Mouse (Mus musculus) olfactory bulb, adult 2 months (tissue): ENCODE results near the gene Dcun1d2. TPM values are rescaled to one million over a fixed set of nuclear protein-coding genes. Genes with fewer than 3 reads are reported as not detected.
"Not testable (repeated sequence)": the region's sequence is repeated elsewhere in the genome, so short reads cannot be mapped to it uniquely, and the experiment has no call there.

ENCODE experiments used
- H3K27ac ChIP-seq: fragments of 200-500 bp; 2 replicates; pipeline ENCODE4 v1.5.1; 2012; ENCODE audit warnings: low read depth, low read length; ENCODE audit not compliant: insufficient read depth
- H3K4me1 ChIP-seq: fragments of 200-500 bp; 2 replicates; pipeline ENCODE4 v1.6.1; 2012; ENCODE audit warnings: low read length; ENCODE audit not compliant: control insufficient read depth, insufficient read depth
- H3K4me3 ChIP-seq: fragments of 200-500 bp; 2 replicates; pipeline ENCODE4 v1.5.1; 2012; ENCODE audit warnings: mild to moderate bottlenecking, low read depth, low read length, moderate library complexity; ENCODE audit not compliant: insufficient read depth
- CTCF ChIP-seq: fragments of 200-500 bp; IDR thresholded peaks from 2 replicates; pipeline ENCODE4 v1.5.1; 2012; ENCODE audit warnings: low read depth, mild to moderate bottlenecking, low read length, moderate library complexity; ENCODE audit not compliant: insufficient read depth
- POLR2A ChIP-seq: fragments of 200-500 bp; IDR thresholded peaks from 2 replicates; pipeline ENCODE4 v1.6.1; 2012; ENCODE audit warnings: mild to moderate bottlenecking, low read depth, low read length, moderate library complexity; ENCODE audit not compliant: insufficient read depth
- WGBS: fragments of 180-500 bp; shearing (Covaris S2); methylation state at CpG from one replicate; pipeline ENCODE4 v1.1.7; 2018; 5-methylcytosine and 5-hydroxymethylcytosine counted together
- polyA plus RNA-seq: library from polyadenylated mRNA; stranded (reverse); fragments of >200 nt; gene quantifications from 2 replicates; pipeline ENCODE4 v1.2.4, GENCODE M21; 2012; ENCODE audit warnings: low replicate concordance; ENCODE audit not compliant: missing spikeins, insufficient read depth, insufficient read length

Gene Dcun1d2
- polyA plus RNA-seq, result not detected in 2 replicates

DNA sequence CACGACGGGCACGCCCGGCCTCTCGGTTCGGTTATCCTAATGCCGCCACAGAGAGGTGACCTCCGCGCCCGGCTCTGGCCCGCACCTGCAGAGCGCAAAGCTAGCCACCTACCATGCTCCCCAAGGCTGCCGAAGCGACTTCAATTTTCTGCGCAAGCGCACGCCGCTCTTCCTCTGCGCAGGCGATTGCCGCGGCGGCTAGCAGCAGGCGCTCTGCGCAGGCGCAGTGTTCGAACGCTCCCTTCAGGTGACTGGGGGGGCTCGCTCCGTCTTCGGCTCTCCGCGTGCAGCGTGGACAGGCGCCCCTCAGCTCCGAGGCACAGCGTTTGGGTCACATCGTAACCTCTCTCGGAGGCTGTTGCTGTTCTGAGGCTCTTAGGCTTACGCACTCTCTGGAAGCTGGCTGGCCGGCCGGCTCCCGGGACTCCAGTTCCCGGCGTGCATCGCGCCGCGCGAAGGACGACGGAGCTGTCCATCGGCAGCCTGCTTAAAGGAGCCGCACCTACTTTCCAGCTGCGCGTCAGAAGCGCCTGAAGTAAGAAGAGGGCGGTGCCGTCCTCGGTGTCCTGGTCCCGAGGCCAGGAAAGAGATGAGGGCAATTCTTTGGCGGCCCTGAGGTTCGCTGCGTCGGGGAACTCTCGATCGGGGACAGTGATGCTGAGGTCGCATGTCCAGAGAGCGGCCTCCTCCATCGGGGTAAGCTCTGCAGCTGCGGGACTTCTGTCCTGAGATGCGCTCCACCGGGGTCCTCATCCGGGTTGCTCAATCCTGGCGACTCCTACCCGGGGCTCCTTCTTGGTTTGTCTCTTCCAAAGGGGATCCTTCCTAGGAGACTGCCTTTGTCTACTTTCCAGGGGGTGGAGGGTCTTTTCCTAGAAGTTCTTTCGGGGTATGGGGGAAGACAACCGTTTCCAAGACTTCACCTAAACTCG is at the start of gene Dcun1d2, which contains the start of gene Tmco3:
TSS of gene Dcun1d2 (minus strand) at position 440 of the 932 bp plus-strand sequence.
TSS of gene Tmco3 (plus strand) at position 499 of the 932 bp plus-strand sequence.
- under 1% methylated on average over 79 of the region's 79 CpGs for WGBS
- TF ChIP-seq CTCF, result no peak
- TF ChIP-seq POLR2A, result peak; percentile 57
- peak within 1 kb of the TSS; percentile 80 for H3K4me3 ChIP-seq

DNA sequence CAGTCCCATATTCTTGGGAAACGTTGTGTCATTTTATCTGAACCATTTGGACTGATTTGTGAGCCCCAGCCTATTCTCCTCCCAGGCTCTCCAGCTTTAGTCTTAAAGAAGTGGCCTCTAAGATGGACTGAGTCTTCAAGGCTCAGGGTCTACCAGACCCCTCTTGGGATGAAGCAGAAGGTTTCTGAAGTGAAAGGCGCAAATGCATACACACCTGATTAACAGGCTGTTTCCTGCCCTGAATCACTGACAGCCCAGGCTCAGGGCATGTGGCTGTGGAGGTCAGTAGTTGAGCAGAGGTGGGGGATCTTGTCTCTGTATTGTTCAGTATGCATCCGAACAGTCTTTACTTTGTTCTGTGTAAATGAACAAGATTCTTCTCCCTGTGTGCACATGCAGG is 49.7 kb upstream of the Dcun1d2 start:
- H3K4me1 ChIP-seq, result peaks cover 14% of the 10 kb centered on the region
- no peak for TF ChIP-seq CTCF
- no peak for TF ChIP-seq POLR2A
- WGBS, result 68% methylated on average over 3 of the region's 3 CpGs
- no peak overlapping the region for H3K27ac ChIP-seq
- no peak overlapping the region for H3K4me3 ChIP-seq

More for the DNA sequence above, at the start of gene Dcun1d2, which contains the start of gene Tmco3:
- Histone ChIP-seq H3K27ac (peak within 1 kb of the TSS; percentile 95), H3K4me1 (peaks cover 9% of the 10 kb centered on the region)

DNA sequence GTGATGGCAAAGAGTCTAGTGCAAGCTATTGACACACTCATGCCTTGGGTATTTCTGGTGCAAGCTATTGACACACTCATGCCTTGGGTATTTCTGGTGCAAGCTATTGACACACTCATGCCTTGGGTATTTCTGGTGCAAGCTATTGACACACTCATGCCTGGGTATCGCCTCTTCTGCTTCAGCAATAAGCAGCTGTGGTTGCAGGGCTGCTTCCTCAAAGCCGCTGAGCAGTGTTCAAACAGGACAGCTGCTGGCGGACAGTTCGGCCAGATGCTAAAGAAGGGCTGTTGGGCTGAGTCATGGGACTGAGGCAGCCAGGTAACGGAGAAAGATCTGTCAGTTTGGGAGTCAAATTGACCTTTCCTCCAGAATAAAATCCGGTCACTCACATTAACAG is 49.3 kb upstream of the Dcun1d2 start:
- peaks cover 14% of the 10 kb centered on the region for H3K4me1 ChIP-seq
- not testable (repeated sequence) for H3K4me3 ChIP-seq, H3K27ac ChIP-seq
- WGBS, result 79% methylated on average over 6 of the region's 6 CpGs

DNA sequence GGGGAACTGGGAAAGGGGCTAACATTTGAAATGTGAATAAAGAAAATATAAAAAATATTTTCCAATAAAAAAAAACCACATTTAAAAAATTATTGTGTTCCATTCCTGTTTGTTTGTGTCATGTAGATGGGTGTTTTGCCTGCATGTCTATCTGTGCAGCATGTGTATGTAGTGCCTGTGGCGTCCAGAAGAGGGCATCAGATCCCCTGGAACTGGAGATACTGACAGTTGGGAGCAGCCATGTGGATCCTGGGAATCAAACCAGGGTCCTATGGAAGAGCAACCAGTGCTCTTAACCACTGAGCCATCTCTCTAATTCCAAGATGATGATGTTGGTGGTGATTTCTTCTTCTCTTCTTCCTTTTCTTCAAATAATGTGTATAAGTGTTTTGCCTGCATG is 46.7 kb upstream of the Dcun1d2 start:
- TF ChIP-seq CTCF (no peak), POLR2A (no peak)
- Histone ChIP-seq H3K27ac (no peak overlapping the region), H3K4me3 (no peak overlapping the region), H3K4me1 (peaks cover 2% of the 10 kb centered on the region; the same call in 1 of the 2 replicates)
- WGBS, result 39% methylated on average over 1 of the region's 1 CpGs

DNA sequence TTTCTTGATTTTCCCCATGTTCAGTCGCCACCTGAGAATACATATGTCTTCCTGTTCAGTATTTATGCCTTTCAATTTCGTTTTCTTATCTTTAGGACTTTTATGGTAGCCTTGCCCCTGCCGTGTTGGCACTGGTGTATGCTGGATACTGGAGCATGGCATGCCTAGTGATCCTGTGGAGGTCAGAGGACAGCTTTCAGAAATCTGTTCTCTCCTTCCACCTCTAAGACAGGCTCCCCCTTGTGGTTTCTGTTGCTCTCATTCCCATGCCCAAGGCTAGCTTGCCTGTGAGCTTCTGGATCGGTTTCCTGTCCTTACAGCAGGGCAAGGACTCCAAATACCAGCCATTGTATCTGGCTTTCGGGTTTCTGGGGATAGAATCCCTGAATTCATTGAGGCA is 38.7 kb upstream of the Dcun1d2 start:
- Histone ChIP-seq H3K27ac (no peak overlapping the region), H3K4me3 (no peak overlapping the region), H3K4me1 (no peaks in the 10 kb centered on the region)
- WGBS, result 53% methylated on average over 5 of the region's 5 CpGs
- TF ChIP-seq POLR2A, result no peak
- no peak for TF ChIP-seq CTCF

DNA sequence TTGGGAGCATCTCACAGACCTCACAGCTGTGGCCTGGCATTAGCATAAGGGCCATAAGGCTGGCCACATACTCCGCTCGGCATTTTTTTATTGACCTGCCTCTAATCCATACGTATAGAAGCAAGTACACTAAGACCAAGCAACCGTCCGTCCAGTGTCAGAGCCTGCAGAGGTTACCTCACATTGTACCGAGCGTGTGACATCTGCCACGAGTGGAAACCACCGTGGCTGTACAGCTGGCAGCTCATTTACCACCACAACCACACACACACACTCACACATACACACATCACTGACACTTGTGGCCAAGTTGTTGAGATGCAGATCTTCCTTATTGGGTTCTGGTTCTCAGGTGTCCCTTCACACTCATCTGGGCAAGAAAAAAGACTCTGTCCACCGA is 28.7 kb upstream of the Dcun1d2 start:
- Histone ChIP-seq H3K4me3 (no peak overlapping the region), H3K4me1 (no peaks in the 10 kb centered on the region), H3K27ac (no peak overlapping the region)
- TF ChIP-seq CTCF (no peak), POLR2A (no peak)
- WGBS, result 90% methylated on average over 10 of the region's 10 CpGs

DNA sequence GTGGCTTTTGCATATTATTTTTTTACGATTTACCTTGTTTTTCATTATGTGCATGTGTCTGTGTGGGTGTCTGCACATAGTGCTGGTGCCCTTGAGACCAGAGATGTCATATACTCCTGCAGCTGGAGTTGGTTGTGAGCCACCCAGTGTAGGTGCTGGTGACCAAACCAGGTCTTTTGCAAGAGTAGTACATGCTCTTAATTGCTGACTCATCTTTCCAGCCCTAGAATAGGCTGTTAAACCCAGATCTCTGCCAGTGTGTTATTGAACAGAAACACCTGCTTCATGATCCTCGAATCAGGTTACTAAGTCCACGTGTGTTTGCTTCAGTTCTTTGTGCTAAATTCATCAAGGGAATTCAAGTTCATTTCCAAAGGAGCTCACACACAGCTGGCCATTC is 27.0 kb upstream of the Dcun1d2 start:
- Histone ChIP-seq H3K4me1 (no peaks in the 10 kb centered on the region), H3K4me3 (no peak overlapping the region), H3K27ac (no peak overlapping the region)
- TF ChIP-seq POLR2A, result no peak
- TF ChIP-seq CTCF, result no peak
- 77% methylated on average over 3 of the region's 3 CpGs for WGBS

DNA sequence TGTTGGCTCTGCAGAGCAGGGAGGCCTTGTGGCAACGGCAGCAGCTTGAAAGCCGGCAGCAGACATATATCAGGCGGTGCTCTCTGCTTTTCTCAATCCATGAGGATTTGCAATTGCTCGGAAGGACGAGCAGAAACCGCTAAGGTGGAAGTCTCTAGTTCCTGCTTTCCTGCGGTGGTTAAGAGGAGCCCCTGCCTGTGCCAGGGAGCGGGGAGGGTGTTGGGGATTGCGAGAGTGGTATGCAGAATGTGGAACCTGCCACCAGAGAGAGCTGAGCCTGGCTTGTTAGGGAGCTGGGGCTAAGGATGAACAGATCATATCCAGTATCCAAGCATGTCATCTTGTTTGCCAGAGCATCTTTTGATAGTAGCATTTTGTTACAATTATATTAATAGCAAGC is 19.0 kb upstream of the Dcun1d2 start:
- Histone ChIP-seq H3K4me1 (peaks cover 2% of the 10 kb centered on the region; the same call in 1 of the 2 replicates), H3K4me3 (no peak overlapping the region), H3K27ac (no peak overlapping the region)
- 87% methylated on average over 9 of the region's 9 CpGs for WGBS
- TF ChIP-seq CTCF, result no peak
- TF ChIP-seq POLR2A, result no peak

DNA sequence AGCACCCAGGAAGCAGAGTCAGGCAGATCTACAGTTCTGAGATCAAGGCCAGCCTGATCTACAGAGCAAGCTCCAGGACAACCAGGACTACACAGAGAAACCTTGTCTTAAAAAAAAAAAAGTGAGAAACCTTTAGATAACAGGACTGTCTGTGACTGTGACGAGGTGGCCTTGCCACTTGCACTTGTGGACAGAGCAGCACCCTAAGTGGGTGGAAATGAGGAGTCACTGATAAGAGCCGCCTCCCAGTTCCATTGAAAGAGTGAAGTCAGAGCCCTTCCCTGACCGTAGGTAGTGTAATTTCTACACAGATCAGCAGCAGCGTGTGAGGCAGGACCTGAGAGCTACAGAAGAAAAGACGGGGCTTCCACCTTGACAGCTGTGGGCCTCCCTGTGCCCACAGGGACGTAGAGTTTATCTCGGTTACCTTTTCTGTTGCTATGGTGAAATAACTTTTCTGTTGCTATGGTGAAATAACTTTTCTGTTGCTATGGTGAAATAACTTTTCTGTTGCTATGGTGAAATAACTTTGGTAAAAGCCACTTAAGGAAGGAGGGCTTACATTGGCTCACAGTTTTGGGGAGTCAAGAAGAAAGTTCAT is 18.5 kb upstream of the Dcun1d2 start:
- H3K27ac ChIP-seq, result no peak overlapping the region
- no peak overlapping the region for H3K4me3 ChIP-seq
- H3K4me1 ChIP-seq, result peaks cover 2% of the 10 kb centered on the region; the same call in 1 of the 2 replicates
- 76% methylated on average over 7 of the region's 7 CpGs for WGBS
- TF ChIP-seq POLR2A, result no peak
- no peak for TF ChIP-seq CTCF
